Mouse (Mus musculus) E14TG2a.4 (cell line): ENCODE measurements at regions not wholly inside any gene's neighbourhood (a gene's known extent, or its start where the extent isn't known, plus 50 kb on each side); places are given as distances from the start of the nearest gene placed in this dataset.

Source experiments
- CTCF ChIP-seq: conservative IDR thresholded peaks from 2 replicates; pipeline ENCODE4 v1.5.1; 2014; ENCODE audit warnings: low read length
- POU5F1 ChIP-seq: IDR thresholded peaks from 2 replicates; pipeline ENCODE4 v1.6.1; 2014; ENCODE audit warnings: low read length, borderline replicate concordance

GRCm38 (mm10) chr2:169300411-169300810 is 287.1 kb downstream of the Gm11011 start:
- no peak for TF ChIP-seq CTCF
- TF ChIP-seq POU5F1 = no peak
